Mouse (Mus musculus) liver, embryonic 16.5 days (tissue): ENCODE data around the gene Cchcr1. TPM values are rescaled to one million over a fixed set of nuclear protein-coding genes. Genes with fewer than 3 reads are reported as not detected.

Source experiments
- ATAC-seq: fragments of 200-750 bp; cut with Nextera tagmentation; 2 replicates; pipeline ENCODE4 v1.8.0; 2017; ENCODE audit warnings: low read depth, mild to moderate bottlenecking, moderate number of reproducible peaks, moderate library complexity
- H3K27ac ChIP-seq: fragments of 300-500 bp; sonication (generic); 2 replicates; pipeline ENCODE4 v1.5.1; 2014; ENCODE audit warnings: mild to moderate bottlenecking, low read length
- H3K27me3 ChIP-seq: fragments of 300-500 bp; sonication (generic); 2 replicates; pipeline ENCODE4 v1.6.1; 2014; ENCODE audit warnings: low read depth, low read length, mixed read lengths; ENCODE audit not compliant: control insufficient read depth, insufficient read depth
- H3K36me3 ChIP-seq: fragments of 300-500 bp; sonication (generic); 2 replicates; pipeline ENCODE4 v1.6.1; 2014; ENCODE audit warnings: mild to moderate bottlenecking; ENCODE audit not compliant: control insufficient read depth, insufficient read depth
- H3K4me1 ChIP-seq: fragments of 300-500 bp; sonication (generic); 2 replicates; pipeline ENCODE4 v1.6.1; 2014; ENCODE audit warnings: low read depth, low read length, mixed read lengths; ENCODE audit not compliant: control insufficient read depth
- H3K4me2 ChIP-seq: fragments of 300-500 bp; sonication (generic); 2 replicates; pipeline ENCODE4 v1.6.1; 2014; ENCODE audit warnings: low read depth, low read length, mixed read lengths
- H3K4me3 ChIP-seq: fragments of 300-500 bp; sonication (generic); 2 replicates; pipeline ENCODE4 v1.5.1; 2014; ENCODE audit warnings: low read depth, mild to moderate bottlenecking, low read length
- H3K9ac ChIP-seq: fragments of 300-500 bp; sonication (generic); 2 replicates; pipeline ENCODE4 v1.6.1; 2014; ENCODE audit warnings: low read depth, low read length
- H3K9me3 ChIP-seq: fragments of 300-500 bp; sonication (generic); replicated peaks from 2 replicates; pipeline ENCODE4 v1.6.1; 2016; ENCODE audit warnings: low read length; ENCODE audit not compliant: control insufficient read depth
- WGBS: fragments of 180-500 bp; shearing (Covaris S2); extraction: QIAGEN DNeasy Blood & Tissue Kit; methylation state at CpG from one replicate; pipeline ENCODE4 v1.1.7; 2014; ENCODE audit not compliant: insufficient replicate concordance; 5-methylcytosine and 5-hydroxymethylcytosine counted together
- polyA plus RNA-seq: library from polyadenylated mRNA; unstranded; fragments of >200 nt; fragmentation: Nextera tagmentation; extraction: Ambion mirVana; gene quantifications from 2 replicates; pipeline ENCODE4 v1.2.1, GENCODE M21; 2015

The Cchcr1 gene
- polyA plus RNA-seq, 1 experiment from 2014 or later = 7.5 TPM

- no peaks in the 10 kb centered on the region for H3K9me3 ChIP-seq
- 24% methylated on average over 5 of the region's 5 CpGs for WGBS
- no peak for ATAC-seq
- no peak overlapping the region for H3K9ac ChIP-seq
- no peaks in the 10 kb centered on the region for H3K27me3 ChIP-seq
- no peaks in the 10 kb centered on the region for H3K4me1 ChIP-seq
- H3K4me2 ChIP-seq = no peak overlapping the region
- no peak overlapping the region for H3K27ac ChIP-seq
- H3K4me3 ChIP-seq = no peak overlapping the region
- no peaks in the 10 kb centered on the region for H3K36me3 ChIP-seq
These were observed 39.9 kb downstream of the Cchcr1 start for GRCm38 (mm10) chr17:35556812-35557211.

- no peaks in the 10 kb centered on the region for H3K9me3 ChIP-seq
- H3K4me3 ChIP-seq = no peak overlapping the region
- H3K27ac ChIP-seq = no peak overlapping the region
- no peaks in the 10 kb centered on the region for H3K4me1 ChIP-seq
- no peak overlapping the region for H3K9ac ChIP-seq
- ATAC-seq = no peak
- WGBS = 60% methylated on average over 9 of the region's 9 CpGs
- H3K36me3 ChIP-seq = no peaks in the 10 kb centered on the region
- H3K4me2 ChIP-seq = no peak overlapping the region
- H3K27me3 ChIP-seq = no peaks in the 10 kb centered on the region
These were observed 40.5 kb downstream of the Cchcr1 start for GRCm38 (mm10) chr17:35557351-35557750.

DNA sequence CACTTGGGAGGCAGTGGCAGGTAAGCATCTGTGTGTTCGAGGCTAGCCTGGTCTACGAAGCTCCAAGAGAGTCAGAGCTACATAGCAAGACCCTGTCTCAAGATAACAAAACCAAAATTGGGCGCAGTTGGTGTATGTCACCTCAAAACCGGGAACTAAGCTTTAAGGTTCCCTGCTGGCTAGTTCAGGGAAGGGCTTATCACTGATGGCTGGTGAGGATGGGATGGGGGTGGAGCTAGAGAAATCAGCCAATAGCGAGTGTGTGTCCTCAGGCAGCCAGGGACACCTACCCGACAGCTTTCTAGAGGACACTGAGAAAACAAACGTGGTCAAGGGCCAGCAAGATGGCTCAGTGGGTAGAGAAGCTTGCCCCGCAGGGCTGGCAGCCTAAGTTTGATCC lies 41.3 kb downstream of the Cchcr1 start:
- WGBS = 42% methylated on average over 8 of the region's 8 CpGs
- Histone ChIP-seq H3K36me3 (no peaks in the 10 kb centered on the region), H3K27me3 (no peaks in the 10 kb centered on the region), H3K4me1 (no peaks in the 10 kb centered on the region), H3K4me3 (no peak overlapping the region), H3K9me3 (no peaks in the 10 kb centered on the region), H3K4me2 (no peak overlapping the region), H3K27ac (no peak overlapping the region), H3K9ac (no peak overlapping the region)
- no peak for ATAC-seq

- Histone ChIP-seq H3K4me1 (no peaks in the 10 kb centered on the region), H3K27ac (no peak within 1 kb of the TSS), H3K4me3 (no peak within 1 kb of the TSS), H3K9ac (no peak within 1 kb of the TSS), H3K4me2 (no peak within 1 kb of the TSS), H3K36me3 (no peaks in the 10 kb centered on the region), H3K9me3 (no peaks in the 10 kb centered on the region), H3K27me3 (peaks cover 25% of the 10 kb centered on the region)
- 28% methylated on average over 3 of the region's 3 CpGs for WGBS
- no peak for ATAC-seq
These were observed 50.2 kb downstream of the Cchcr1 start, which contains the start of gene 2300002M23Rik for GRCm38 (mm10) chr17:35567150-35567549. TSS of gene 2300002M23Rik (plus strand) at chr17:35567450.

GRCm38 (mm10) chr17:35567767-35568166 lies 50.9 kb downstream of the Cchcr1 start:
- H3K4me2 ChIP-seq = no peak overlapping the region
- no peak overlapping the region for H3K27ac ChIP-seq
- no peak overlapping the region for H3K9ac ChIP-seq
- ATAC-seq = no peak
- 16% methylated on average over 9 of the region's 9 CpGs for WGBS
- no peak overlapping the region for H3K4me3 ChIP-seq
- no peaks in the 10 kb centered on the region for H3K9me3 ChIP-seq
- H3K36me3 ChIP-seq = no peaks in the 10 kb centered on the region
- no peaks in the 10 kb centered on the region for H3K4me1 ChIP-seq
- H3K27me3 ChIP-seq = peaks cover 25% of the 10 kb centered on the region

GRCm38 (mm10) chr17:35569091-35569944 lies 52.4 kb downstream of the Cchcr1 start:
- ATAC-seq = no peak
- H3K36me3 ChIP-seq = no peaks in the 10 kb centered on the region
- H3K4me1 ChIP-seq = no peaks in the 10 kb centered on the region
- no peak overlapping the region for H3K9ac ChIP-seq
- H3K9me3 ChIP-seq = no peaks in the 10 kb centered on the region
- no peak overlapping the region for H3K4me3 ChIP-seq
- WGBS = 5% methylated on average over 28 of the region's 28 CpGs
- peaks cover 25% of the 10 kb centered on the region for H3K27me3 ChIP-seq
- H3K4me2 ChIP-seq = no peak overlapping the region
- H3K27ac ChIP-seq = no peak overlapping the region

GRCm38 (mm10) chr17:35570836-35571235 lies 53.9 kb downstream of the Cchcr1 start:
- Histone ChIP-seq H3K9ac (no peak overlapping the region), H3K27me3 (peaks cover 30% of the 10 kb centered on the region), H3K4me1 (no peaks in the 10 kb centered on the region), H3K27ac (no peak overlapping the region), H3K9me3 (no peaks in the 10 kb centered on the region), H3K4me3 (no peak overlapping the region), H3K36me3 (no peaks in the 10 kb centered on the region), H3K4me2 (no peak overlapping the region)
- WGBS = 66% methylated on average over 14 of the region's 14 CpGs
- ATAC-seq = no peak

- no peaks in the 10 kb centered on the region for H3K36me3 ChIP-seq
- H3K9me3 ChIP-seq = no peaks in the 10 kb centered on the region
- no peak overlapping the region for H3K4me3 ChIP-seq
- WGBS = 75% methylated on average over 7 of the region's 7 CpGs
- no peak overlapping the region for H3K27ac ChIP-seq
- H3K27me3 ChIP-seq = peaks cover 35% of the 10 kb centered on the region
- no peak for ATAC-seq
- no peak overlapping the region for H3K9ac ChIP-seq
- no peak overlapping the region for H3K4me2 ChIP-seq
- no peaks in the 10 kb centered on the region for H3K4me1 ChIP-seq
These were observed 54.6 kb downstream of the Cchcr1 start for GRCm38 (mm10) chr17:35571477-35571876.

GRCm38 (mm10) chr17:35578211-35578610 lies 61.3 kb downstream of the Cchcr1 start:
- WGBS = 15% methylated on average over 6 of the region's 6 CpGs

More at GRCm38 (mm10) chr17:35578211-35578610, 61.3 kb downstream of the Cchcr1 start:
- Histone ChIP-seq H3K4me3 (no peak overlapping the region), H3K36me3 (no peaks in the 10 kb centered on the region), H3K9ac (no peak overlapping the region), H3K4me2 (no peak overlapping the region), H3K9me3 (no peaks in the 10 kb centered on the region), H3K27ac (no peak overlapping the region), H3K4me1 (no peaks in the 10 kb centered on the region), H3K27me3 (peaks cover 10% of the 10 kb centered on the region)
- ATAC-seq = no peak
